Mouse (Mus musculus) common myeloid progenitor, adult 5-6 weeks (primary cell): ENCODE measurements around the gene Pigq. TPM values are rescaled to one million over a fixed set of nuclear protein-coding genes. Genes with fewer than 3 reads are reported as not detected.

ENCODE experiments used
- ATAC-seq: replicated peaks from 2 replicates; pipeline ENCODE4 v1.8.0; 2016; ENCODE audit warnings: low read depth, mild to moderate bottlenecking, moderate TSS enrichment, inconsistent platforms; ENCODE audit not compliant: poor library complexity, severe bottlenecking
- total RNA-seq: library from RNA; stranded (forward); fragments of 200-1000, 187-1606 nt; gene quantifications from 2 replicates; pipeline ENCODE4 v1.2.3, GENCODE M21; 2017

Pigq gene
- total RNA-seq, 1 experiment from 2014 or later = 50.4 TPM

GRCm38 (mm10) chr17:25942597-25943151, 2.1 kb downstream of the Pigq start:
- peak; percentile 57 for ATAC-seq

GRCm38 (mm10) chr17:25941511-25942241, 3.1 kb downstream of the Pigq start:
- ATAC-seq = peak; percentile 67

GRCm38 (mm10) chr17:25934526-25934925, 10.2 kb downstream of the Pigq start:
- ATAC-seq = no peak

- ATAC-seq = no peak
Observed at GRCm38 (mm10) chr17:25925348-25925747, 19.4 kb downstream of the Pigq start.

- no peak for ATAC-seq
Observed at GRCm38 (mm10) chr17:25922120-25922519, 22.6 kb downstream of the Pigq start.

GRCm38 (mm10) chr17:25919786-25920642, 24.7 kb downstream of the Pigq start:
- ATAC-seq = peak; percentile 87

GRCm38 (mm10) chr17:25919144-25919785, 25.5 kb downstream of the Pigq start, which contains the start of gene Rab40c:
Rab40c (minus strand) TSS chr17:25919727.
- ATAC-seq = no peak

GRCm38 (mm10) chr17:25918037-25918750, 26.5 kb downstream of the Pigq start:
- no peak for ATAC-seq

GRCm38 (mm10) chr17:25916931-25917647, 27.6 kb downstream of the Pigq start:
- ATAC-seq = no peak

- ATAC-seq = no peak
Observed at GRCm38 (mm10) chr17:25914295-25914694, 30.4 kb downstream of the Pigq start.

- ATAC-seq = peak; percentile 71
Observed at GRCm38 (mm10) chr17:25913877-25914275, 30.9 kb downstream of the Pigq start.

- ATAC-seq = no peak
Observed at GRCm38 (mm10) chr17:25913186-25913876, 31.4 kb downstream of the Pigq start.

- ATAC-seq = peak; percentile 43; the same call in 1 of the 2 replicates
Observed at GRCm38 (mm10) chr17:25911816-25912215, 32.9 kb downstream of the Pigq start.

- no peak for ATAC-seq
Observed at GRCm38 (mm10) chr17:25907640-25908039, 37.1 kb downstream of the Pigq start.

- no peak for ATAC-seq
Observed at GRCm38 (mm10) chr17:25903061-25903460, 41.7 kb downstream of the Pigq start.

- ATAC-seq = no peak
Observed at GRCm38 (mm10) chr17:25900193-25900592, 44.5 kb downstream of the Pigq start.

- ATAC-seq = no peak
Observed at GRCm38 (mm10) chr17:25895891-25896290, 48.8 kb downstream of the Pigq start.

GRCm38 (mm10) chr17:25895415-25895814, 49.3 kb downstream of the Pigq start:
- no peak for ATAC-seq
